Mouse (Mus musculus) embryonic facial prominence, embryonic 15.5 days (tissue): Measurements from ENCODE around the gene Fads1. TPM values are rescaled to one million over a fixed set of nuclear protein-coding genes. Genes with fewer than 3 reads are reported as not detected.
"Not testable (repeated sequence)": the region's sequence is repeated elsewhere in the genome, so short reads cannot be mapped to it uniquely, and the experiment has no call there.

Experiments used
- ATAC-seq: fragments of 200-750 bp; cut with Nextera tagmentation; 2 replicates; pipeline ENCODE4 v1.8.0; 2017; ENCODE audit warnings: low read depth, moderate TSS enrichment; ENCODE audit not compliant: insufficient number of reproducible peaks, low FRiP score, low TSS enrichment
- H3K27ac ChIP-seq: fragments of 300-500 bp; sonication (generic); replicated peaks from 2 replicates; pipeline ENCODE4 v1.5.1; 2015; ENCODE audit warnings: mild to moderate bottlenecking, inconsistent platforms
- H3K27me3 ChIP-seq: fragments of 300-500 bp; sonication (generic); 2 replicates; pipeline ENCODE4 v1.6.1; 2015; ENCODE audit warnings: inconsistent platforms
- H3K36me3 ChIP-seq: fragments of 300-500 bp; sonication (generic); 2 replicates; pipeline ENCODE4 v1.6.1; 2015; ENCODE audit warnings: mild to moderate bottlenecking, inconsistent platforms
- H3K4me1 ChIP-seq: fragments of 300-500 bp; sonication (generic); 2 replicates; pipeline ENCODE4 v1.6.1; 2015; ENCODE audit warnings: inconsistent platforms
- H3K4me2 ChIP-seq: fragments of 300-500 bp; sonication (generic); replicated peaks from 2 replicates; pipeline ENCODE4 v1.6.1; 2015; ENCODE audit warnings: mild to moderate bottlenecking, inconsistent platforms
- H3K4me3 ChIP-seq: fragments of 300-500 bp; sonication (generic); replicated peaks from 2 replicates; pipeline ENCODE4 v1.5.1; 2015; ENCODE audit warnings: mild to moderate bottlenecking, inconsistent platforms
- H3K9ac ChIP-seq: fragments of 300-500 bp; sonication (generic); 2 replicates; pipeline ENCODE4 v1.6.1; 2015; ENCODE audit warnings: inconsistent platforms
- H3K9me3 ChIP-seq: fragments of 300-500 bp; sonication (generic); replicated peaks from 2 replicates; pipeline ENCODE4 v1.6.1; 2016; ENCODE audit warnings: inconsistent platforms
- WGBS: fragments of 180-500 bp; shearing (Covaris S2); methylation state at CpG from one replicate; pipeline ENCODE4 v1.1.7; 2015; 5-methylcytosine and 5-hydroxymethylcytosine counted together
- polyA plus RNA-seq: library from polyadenylated mRNA; unstranded; fragments of >200 nt; fragmentation: Nextera tagmentation; extraction: Ambion mirVana; gene quantifications from 2 replicates; pipeline ENCODE4 v1.2.1, GENCODE M21; 2015

Fads1 gene
- polyA plus RNA-seq, 1 experiment from 2014 or later: 77.6 TPM

DNA sequence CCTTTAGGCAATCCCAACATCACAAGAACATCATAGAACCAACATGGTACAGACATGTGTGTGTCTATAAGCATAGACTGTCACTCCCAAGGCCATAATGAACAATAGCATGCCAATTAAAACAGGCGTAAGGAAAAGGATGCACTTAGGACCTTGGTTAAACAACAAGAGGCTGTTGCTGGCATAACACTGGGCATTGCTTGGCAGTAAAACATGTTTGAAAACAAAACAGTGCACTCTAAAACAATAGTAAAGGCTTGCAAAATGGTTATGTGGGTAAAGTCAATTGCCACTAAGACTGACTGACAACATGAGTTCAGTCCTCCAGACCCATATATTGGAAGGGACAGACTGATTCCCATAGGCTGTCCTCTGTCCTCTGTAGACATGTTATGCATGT, 14.7 kb upstream of the Fads1 start:
- no peak for ATAC-seq
- 72% methylated on average over 1 of the region's 1 CpGs for WGBS
- H3K36me3 ChIP-seq: no peaks in the 10 kb centered on the region

DNA sequence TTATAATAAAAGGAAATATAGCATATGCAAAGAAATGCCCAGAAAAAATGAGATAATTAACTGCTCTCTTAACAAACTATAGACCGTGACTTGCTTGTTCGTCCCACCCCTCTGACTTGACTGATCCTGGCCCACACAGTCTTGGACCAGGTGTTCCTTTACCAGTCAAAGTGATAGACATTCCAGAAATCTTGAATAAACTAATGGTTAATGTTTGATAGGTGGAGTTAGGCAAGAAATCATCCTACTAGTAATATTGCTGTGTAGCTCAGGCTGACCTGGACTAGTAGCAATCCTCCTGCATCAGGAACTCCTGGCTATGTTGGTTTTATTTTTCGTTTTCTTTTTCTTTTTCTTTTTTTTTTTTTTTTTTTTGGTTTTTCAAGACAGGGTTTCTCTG, 14.2 kb upstream of the Fads1 start:
- no peak for ATAC-seq
- Histone ChIP-seq H3K9me3 (no peaks in the 10 kb centered on the region), H3K4me2 (no peak overlapping the region), H3K4me1 (no peaks in the 10 kb centered on the region), H3K36me3 (no peaks in the 10 kb centered on the region), H3K27ac (no peak overlapping the region), H3K4me3 (no peak overlapping the region), H3K27me3 (no peaks in the 10 kb centered on the region), H3K9ac (no peak overlapping the region)
- 82% methylated on average over 3 of the region's 3 CpGs for WGBS

More for the DNA sequence above, 14.7 kb upstream of the Fads1 start:
- Histone ChIP-seq H3K4me3 (no peak overlapping the region), H3K27ac (no peak overlapping the region), H3K27me3 (no peaks in the 10 kb centered on the region), H3K9ac (no peak overlapping the region), H3K4me1 (no peaks in the 10 kb centered on the region), H3K4me2 (no peak overlapping the region), H3K9me3 (no peaks in the 10 kb centered on the region)

DNA sequence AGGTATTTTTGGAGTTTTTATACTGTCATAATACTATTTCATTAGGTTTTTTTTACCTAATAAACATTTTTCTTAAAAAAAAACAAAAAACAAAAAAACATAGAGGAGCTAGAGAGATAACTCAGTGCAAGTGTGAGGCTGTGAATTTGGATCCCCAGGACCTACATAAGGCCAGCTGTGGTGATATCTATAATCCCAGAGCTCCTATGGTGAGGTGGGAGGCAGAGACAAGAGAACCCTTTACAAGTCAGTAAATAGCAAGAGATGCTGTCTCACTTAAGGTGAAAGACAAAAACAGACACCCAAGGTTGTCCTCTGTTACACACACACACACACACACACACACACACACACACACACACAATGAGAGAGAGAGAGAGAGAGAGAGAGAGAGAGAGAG, 13.5 kb upstream of the Fads1 start:
- Histone ChIP-seq H3K9ac (no peak overlapping the region), H3K4me2 (no peak overlapping the region), H3K27me3 (no peaks in the 10 kb centered on the region), H3K36me3 (no peaks in the 10 kb centered on the region), H3K4me1 (no peaks in the 10 kb centered on the region), H3K4me3 (no peak overlapping the region), H3K9me3 (no peaks in the 10 kb centered on the region), H3K27ac (no peak overlapping the region)
- no peak for ATAC-seq

DNA sequence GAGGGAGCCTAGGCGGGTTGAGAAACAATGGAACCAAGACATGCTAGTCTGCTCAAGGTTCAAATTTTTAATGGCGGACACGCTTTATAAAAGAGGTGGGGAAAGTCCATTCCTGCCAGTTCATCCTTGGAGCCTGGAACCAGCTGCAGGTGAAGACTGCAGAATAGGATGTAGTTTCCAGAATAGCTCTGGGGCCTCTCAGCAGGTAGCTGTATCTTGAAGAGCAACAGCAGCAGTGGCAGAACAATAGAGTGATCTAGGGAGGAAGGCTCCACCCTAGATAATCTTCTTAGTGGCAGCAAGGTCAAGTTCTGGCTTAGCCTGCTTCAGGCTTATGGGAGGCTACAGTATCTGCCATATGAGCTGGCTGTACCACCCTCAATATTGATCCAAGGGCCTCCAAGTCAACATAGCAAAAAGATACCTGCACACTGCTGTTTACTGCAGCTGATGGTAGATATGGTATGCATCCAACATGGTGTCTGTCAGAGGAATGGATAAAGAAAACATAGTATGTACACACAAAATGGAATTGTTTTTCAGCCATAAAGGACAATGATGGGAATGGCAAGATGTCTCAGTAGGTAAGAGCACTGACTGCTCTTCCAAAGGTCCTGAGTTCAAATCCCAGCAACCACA, 12.9 kb upstream of the Fads1 start:
- H3K4me3 ChIP-seq, H3K27ac ChIP-seq, H3K9me3 ChIP-seq, H3K36me3 ChIP-seq, H3K4me2 ChIP-seq, ATAC-seq, H3K27me3 ChIP-seq, H3K9ac ChIP-seq, H3K4me1 ChIP-seq: not testable (repeated sequence)
- 73% methylated on average over 3 of the region's 3 CpGs for whole genome bisulfite sequencing

GRCm38 (mm10) chr19:10170466-10170865, 12.2 kb upstream of the Fads1 start:
- Histone ChIP-seq H3K36me3 (no peaks in the 10 kb centered on the region), H3K4me2 (no peak overlapping the region), H3K27me3 (no peaks in the 10 kb centered on the region), H3K9ac (no peak overlapping the region), H3K4me3 (no peak overlapping the region), H3K27ac (no peak overlapping the region), H3K4me1 (no peaks in the 10 kb centered on the region), H3K9me3 (no peaks in the 10 kb centered on the region)
- ATAC-seq: no peak
- 14% methylated on average over 1 of the region's 1 CpGs for WGBS

- Histone ChIP-seq H3K27me3 (no peaks in the 10 kb centered on the region), H3K4me3 (no peak overlapping the region), H3K4me1 (no peaks in the 10 kb centered on the region), H3K27ac (no peak overlapping the region), H3K4me2 (no peak overlapping the region), H3K9ac (no peak overlapping the region), H3K9me3 (no peaks in the 10 kb centered on the region), H3K36me3 (no peaks in the 10 kb centered on the region)
- 83% methylated on average over 7 of the region's 7 CpGs for WGBS
- no peak for ATAC-seq
These were observed 11.3 kb upstream of the Fads1 start for GRCm38 (mm10) chr19:10171359-10171758.

DNA sequence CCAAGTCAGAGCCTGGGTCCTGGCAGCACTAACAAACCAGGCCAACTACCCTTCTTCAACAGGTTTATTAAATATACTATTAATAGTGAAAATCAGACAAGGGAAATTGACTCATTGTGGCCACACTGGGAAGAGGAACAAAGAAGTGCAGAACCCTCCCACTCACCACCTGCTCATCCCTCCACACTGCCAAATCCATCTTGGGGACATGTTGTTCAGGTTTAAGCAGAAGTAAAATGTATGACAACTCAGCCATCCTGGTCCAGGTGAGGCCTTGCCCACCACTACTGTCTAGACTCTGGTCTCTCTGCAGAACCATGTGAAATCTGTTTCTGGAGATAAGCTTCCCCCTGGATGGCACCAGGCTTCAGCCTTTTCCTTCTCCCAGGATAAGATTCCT, 10.8 kb upstream of the Fads1 start:
- no peaks in the 10 kb centered on the region for H3K9me3 ChIP-seq
- no peaks in the 10 kb centered on the region for H3K36me3 ChIP-seq
- ATAC-seq: no peak
- H3K27ac ChIP-seq: no peak overlapping the region
- H3K4me3 ChIP-seq: no peak overlapping the region
- no peaks in the 10 kb centered on the region for H3K27me3 ChIP-seq
- no peak overlapping the region for H3K9ac ChIP-seq
- no peaks in the 10 kb centered on the region for H3K4me1 ChIP-seq
- H3K4me2 ChIP-seq: no peak overlapping the region

- Histone ChIP-seq H3K27ac (no peak overlapping the region), H3K4me1 (no peaks in the 10 kb centered on the region), H3K27me3 (no peaks in the 10 kb centered on the region), H3K4me2 (no peak overlapping the region), H3K36me3 (no peaks in the 10 kb centered on the region), H3K9me3 (no peaks in the 10 kb centered on the region), H3K4me3 (no peak overlapping the region), H3K9ac (no peak overlapping the region)
- WGBS: 78% methylated on average over 5 of the region's 5 CpGs
- no peak for ATAC-seq
These were observed 9.5 kb upstream of the Fads1 start for GRCm38 (mm10) chr19:10173116-10173718.

DNA sequence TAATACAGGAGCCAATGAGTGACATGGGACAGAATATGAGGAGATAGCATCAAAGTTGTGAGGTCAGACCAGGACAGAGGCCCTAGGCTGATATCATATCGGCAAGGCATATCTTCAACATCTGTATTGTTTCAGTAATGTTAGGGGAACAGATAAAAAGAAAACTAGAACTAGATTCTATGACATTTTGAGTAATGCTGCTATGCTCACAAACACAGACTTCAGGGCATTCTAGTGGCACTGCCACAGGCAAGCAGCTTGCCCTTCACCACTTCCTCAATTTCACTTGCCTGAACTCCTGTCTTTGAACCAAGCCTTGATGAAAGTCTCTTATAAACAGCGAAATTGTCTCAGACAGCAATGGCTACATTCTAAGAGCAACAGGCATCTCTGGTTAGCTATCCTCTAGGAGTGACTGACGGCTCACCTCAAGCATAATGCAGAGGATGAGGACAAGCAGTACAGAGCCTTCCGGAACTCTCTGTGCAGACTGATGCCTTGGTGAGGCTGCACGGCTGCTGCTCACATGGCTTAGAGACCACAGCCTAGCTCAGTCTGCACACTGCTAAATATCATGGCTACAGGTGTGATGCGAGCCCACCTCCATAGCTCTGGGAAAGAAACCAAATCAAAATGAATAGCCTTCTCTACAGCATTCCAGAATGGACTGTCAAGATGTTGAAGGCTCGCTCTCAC, 8.7 kb upstream of the Fads1 start:
- Histone ChIP-seq H3K27me3 (no peaks in the 10 kb centered on the region), H3K36me3 (no peaks in the 10 kb centered on the region), H3K9ac (no peak overlapping the region), H3K9me3 (no peaks in the 10 kb centered on the region), H3K4me1 (no peaks in the 10 kb centered on the region), H3K4me2 (no peak overlapping the region), H3K4me3 (no peak overlapping the region), H3K27ac (no peak overlapping the region)
- no peak for ATAC-seq
- WGBS: 78% methylated on average over 7 of the region's 7 CpGs

DNA sequence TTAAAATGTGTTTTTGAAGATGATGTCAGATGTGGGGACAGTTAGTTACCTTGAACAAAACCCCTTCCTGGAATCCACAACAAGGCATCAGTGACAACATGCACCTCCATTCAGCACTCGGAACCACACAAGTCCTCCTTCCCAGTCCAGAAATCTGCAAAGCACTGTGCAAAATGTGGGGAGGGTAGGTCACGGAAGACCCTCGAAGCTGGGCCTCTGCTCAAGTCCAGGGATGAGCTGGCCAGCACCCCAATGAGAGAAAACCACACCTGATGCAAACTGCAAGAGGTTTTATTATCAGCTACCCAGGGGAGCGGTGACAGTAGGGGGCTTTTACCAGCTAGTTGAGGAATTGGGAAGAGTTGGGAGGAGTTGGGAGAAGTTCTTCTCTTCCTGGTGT, 7.7 kb upstream of the Fads1 start:
- Histone ChIP-seq H3K4me2 (no peak overlapping the region), H3K9me3 (no peaks in the 10 kb centered on the region), H3K4me3 (no peak overlapping the region), H3K36me3 (no peaks in the 10 kb centered on the region), H3K27me3 (no peaks in the 10 kb centered on the region), H3K9ac (no peak overlapping the region), H3K27ac (no peak overlapping the region), H3K4me1 (no peaks in the 10 kb centered on the region)
- no peak for ATAC-seq
- WGBS: 78% methylated on average over 4 of the region's 4 CpGs

- H3K9ac ChIP-seq: no peak overlapping the region
- H3K4me3 ChIP-seq: no peak overlapping the region
- H3K9me3 ChIP-seq: no peaks in the 10 kb centered on the region
- no peak overlapping the region for H3K4me2 ChIP-seq
- H3K36me3 ChIP-seq: no peaks in the 10 kb centered on the region
- H3K27ac ChIP-seq: no peak overlapping the region
- H3K4me1 ChIP-seq: no peaks in the 10 kb centered on the region
- no peak for ATAC-seq
- WGBS: 52% methylated on average over 1 of the region's 1 CpGs
- H3K27me3 ChIP-seq: no peaks in the 10 kb centered on the region
These were observed 6.2 kb upstream of the Fads1 start for GRCm38 (mm10) chr19:10176477-10176876.

GRCm38 (mm10) chr19:10176941-10177372, 5.7 kb upstream of the Fads1 start:
- ATAC-seq: no peak
- no peak overlapping the region for H3K27ac ChIP-seq
- H3K9me3 ChIP-seq: no peaks in the 10 kb centered on the region
- H3K9ac ChIP-seq: no peak overlapping the region
- no peaks in the 10 kb centered on the region for H3K27me3 ChIP-seq
- no peak overlapping the region for H3K4me3 ChIP-seq
- no peaks in the 10 kb centered on the region for H3K36me3 ChIP-seq
- WGBS: 61% methylated on average over 7 of the region's 7 CpGs
- H3K4me1 ChIP-seq: no peaks in the 10 kb centered on the region
- H3K4me2 ChIP-seq: no peak overlapping the region
